Mouse (Mus musculus): ENCODE measurements around the gene Bhlhb9. TPM values are rescaled to one million over a fixed set of nuclear protein-coding genes. Genes with fewer than 3 reads are reported as not detected.
"Not testable (repeated sequence)": the region's sequence is repeated elsewhere in the genome, so short reads cannot be mapped to it uniquely, and the experiment has no call there.

The Bhlhb9 gene
- polyA plus RNA-seq, 1 experiment from 2014 or later = 107 TPM

DNA sequence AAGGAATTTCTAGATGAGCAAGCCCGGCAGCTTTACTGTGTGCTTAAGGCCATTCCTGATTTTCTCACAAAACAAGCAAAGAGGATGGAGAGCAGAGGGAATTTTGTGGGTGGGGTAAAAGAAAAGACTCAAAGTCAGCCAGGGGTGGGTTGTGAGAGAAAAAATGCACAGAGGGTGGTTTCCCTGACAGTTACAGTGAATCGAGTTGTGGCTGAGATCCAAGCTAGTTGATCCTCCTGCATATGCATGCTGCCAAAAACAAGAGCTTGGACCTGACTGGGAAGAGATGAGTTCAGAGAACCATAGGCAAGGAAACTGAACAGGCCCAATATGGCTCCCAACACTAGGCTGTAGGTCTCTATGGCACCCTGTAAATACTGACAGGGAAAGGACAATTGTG lies 40.5 kb downstream of the Bhlhb9 start:
- H3K4me3 ChIP-seq = 0 out of 2 replicates have a peak overlapping the region, but pooled peaks have one; percentile 58
- ATAC-seq (ENCODE audit: low FRiP score) = no peak
- H3K27ac ChIP-seq = peak overlapping the region; percentile 78; the same call in 1 of the 2 replicates

DNA sequence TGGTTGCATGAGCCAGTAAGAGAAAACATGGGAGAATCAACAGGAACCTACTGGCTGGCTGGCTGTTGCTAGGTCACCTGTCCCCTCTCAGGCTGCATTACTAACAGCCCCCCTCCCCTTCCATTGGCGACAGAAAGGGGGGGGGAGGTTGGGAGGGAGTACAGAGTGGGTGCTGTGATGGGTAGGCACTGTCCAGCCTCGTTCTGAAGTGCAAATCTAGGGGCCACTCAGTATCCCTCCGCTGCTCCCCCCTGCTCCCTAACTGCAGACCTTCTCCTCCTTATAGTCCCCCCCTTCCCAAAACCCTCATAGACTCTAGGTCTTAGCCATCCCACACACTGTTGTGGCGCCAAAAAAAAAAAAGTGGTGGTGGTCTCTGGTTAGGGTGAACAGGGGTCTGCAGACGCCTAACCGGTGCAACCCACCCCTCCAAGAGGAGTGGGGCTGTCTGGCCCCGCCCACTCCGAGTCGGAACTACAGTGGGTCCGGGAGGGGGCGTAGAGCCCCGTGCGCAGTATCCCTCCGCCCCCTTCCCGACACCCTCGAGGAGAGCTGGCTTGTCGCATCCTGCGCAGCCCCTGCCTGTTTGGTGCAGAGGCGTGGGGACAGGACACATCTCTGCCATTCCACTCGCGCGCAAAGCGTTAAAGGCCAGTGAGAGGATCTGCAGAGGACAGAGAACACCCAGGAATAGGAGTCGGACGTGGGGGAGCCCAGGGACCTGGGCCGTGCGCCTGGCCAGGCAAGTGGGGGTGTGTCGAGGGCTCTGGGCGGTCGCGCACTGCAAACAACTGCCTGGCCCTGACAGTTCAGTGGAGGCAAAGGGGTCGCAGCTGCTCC lies 41.3 kb downstream of the Bhlhb9 start, which contains the start of gene Gprasp2:
Gene Gprasp2 (plus strand): TSS at position 514 of the 840 bp plus-strand sequence.
- Histone ChIP-seq H3K4me2 (peak within 1 kb of the TSS; percentile 58), H3K4me3 (peak within 1 kb of the TSS; percentile 58), H3K36me3 (peaks cover 17% of the 10 kb centered on the region), H3K27ac (peak within 1 kb of the TSS; percentile 78), H3K9ac (peak within 1 kb of the TSS; percentile 85)
- peak; percentile 93 for ATAC-seq (ENCODE audit: low FRiP score)
- not testable (repeated sequence) for H3K9me3 ChIP-seq; H3K4me1 ChIP-seq (replicated peaks); H3K27me3 ChIP-seq
- 14% methylated on average over 27 of the region's 32 CpGs for WGBS

More for the DNA sequence above, 40.5 kb downstream of the Bhlhb9 start:
- Histone ChIP-seq H3K9me3 (no peaks in the 10 kb centered on the region), H3K4me1 (replicated peaks) (0 out of 2 replicates have a peak, but pooled peaks cover 6% of the 10 kb centered on the region), H3K9ac (no peak overlapping the region), H3K4me2 (peak overlapping the region; percentile 58; the same call in 1 of the 2 replicates), H3K27me3 (no peaks in the 10 kb centered on the region), H3K36me3 (peaks cover 12% of the 10 kb centered on the region)
- WGBS = 76% methylated on average over 2 of the region's 2 CpGs

DNA sequence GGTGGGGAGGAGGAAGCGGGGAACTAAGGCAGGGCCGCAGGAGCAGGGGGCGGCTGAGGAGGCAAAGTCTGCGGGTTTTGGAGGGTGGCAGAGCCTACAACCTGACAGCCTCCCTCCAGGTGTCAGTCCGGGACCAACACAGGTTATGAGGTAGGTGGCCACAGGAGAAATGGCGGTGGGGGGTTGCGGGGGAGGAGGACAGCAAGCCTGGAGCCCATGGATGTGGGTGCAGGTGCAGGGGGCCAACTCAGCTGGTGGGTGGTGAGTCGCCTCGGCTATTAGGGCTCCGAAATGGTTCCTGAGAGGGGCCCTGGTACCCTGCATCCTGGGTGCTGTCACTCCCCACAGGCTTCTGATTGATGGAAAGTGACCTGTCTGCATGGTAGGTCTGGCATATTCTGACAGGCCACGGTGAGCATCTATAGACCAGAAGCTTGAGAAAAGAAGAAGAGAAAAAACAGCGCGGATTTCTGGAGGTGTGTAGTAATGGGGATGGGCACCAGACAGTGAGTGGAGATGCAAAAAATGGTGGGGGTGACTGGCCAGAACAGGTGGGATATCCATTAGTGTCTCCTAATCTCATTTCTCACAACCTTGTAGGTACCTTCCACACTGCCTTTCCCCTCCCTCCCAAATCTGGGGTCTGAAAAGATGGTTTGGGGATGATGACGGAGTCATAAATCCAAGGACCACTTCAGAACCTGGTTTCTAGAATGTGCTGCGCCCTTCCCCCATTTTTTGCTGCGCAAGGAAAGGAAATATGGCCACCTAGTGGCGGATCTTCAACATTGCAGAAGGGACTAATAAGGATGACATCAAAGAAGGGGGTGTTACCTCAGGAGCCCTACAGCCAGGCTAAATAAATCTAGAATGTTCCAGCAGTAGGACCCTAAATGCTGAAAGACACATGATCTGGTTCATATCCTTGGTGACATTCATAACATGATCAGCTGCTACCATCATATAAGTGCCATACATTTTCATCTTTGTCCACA lies 42.3 kb downstream of the Bhlhb9 start:
- Histone ChIP-seq H3K9ac (peak overlapping the region; percentile 85), H3K4me3 (peak overlapping the region; percentile 58), H3K36me3 (peaks cover 17% of the 10 kb centered on the region), H3K27ac (peak overlapping the region; percentile 78), H3K4me2 (peak overlapping the region; percentile 58)
- ATAC-seq (ENCODE audit: low FRiP score) = peak; percentile 58
- not testable (repeated sequence) for H3K27me3 ChIP-seq; H3K9me3 ChIP-seq; H3K4me1 ChIP-seq (replicated peaks)
- 25% methylated on average over 16 of the region's 17 CpGs for WGBS

DNA sequence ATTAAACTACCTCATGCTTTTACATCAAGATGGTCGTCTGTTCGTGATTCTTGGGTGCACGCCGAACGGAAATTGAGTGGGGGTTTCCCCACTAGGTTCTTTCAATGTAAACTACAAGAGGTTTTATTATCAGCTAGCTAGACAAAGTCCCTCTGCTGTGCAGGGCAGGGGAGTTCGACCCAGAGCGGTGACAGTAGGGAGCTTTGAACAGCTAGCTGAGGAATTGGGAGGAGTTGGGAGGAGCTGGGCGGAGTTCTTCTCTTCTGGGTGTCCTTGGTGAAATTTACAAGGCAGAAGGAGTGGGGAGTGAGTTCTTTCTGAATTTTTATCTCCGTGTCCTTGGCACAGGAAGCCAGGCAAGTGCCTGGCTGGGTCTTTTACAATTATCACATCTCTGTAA lies 69.4 kb downstream of the Bhlhb9 start:
- H3K4me3 ChIP-seq; H3K4me2 ChIP-seq; H3K36me3 ChIP-seq; ATAC-seq (ENCODE audit: low FRiP score); H3K9ac ChIP-seq; H3K27me3 ChIP-seq; H3K9me3 ChIP-seq; H3K27ac ChIP-seq; H3K4me1 ChIP-seq (replicated peaks): not testable (repeated sequence)
- 81% methylated on average over 9 of the region's 9 CpGs for WGBS

DNA sequence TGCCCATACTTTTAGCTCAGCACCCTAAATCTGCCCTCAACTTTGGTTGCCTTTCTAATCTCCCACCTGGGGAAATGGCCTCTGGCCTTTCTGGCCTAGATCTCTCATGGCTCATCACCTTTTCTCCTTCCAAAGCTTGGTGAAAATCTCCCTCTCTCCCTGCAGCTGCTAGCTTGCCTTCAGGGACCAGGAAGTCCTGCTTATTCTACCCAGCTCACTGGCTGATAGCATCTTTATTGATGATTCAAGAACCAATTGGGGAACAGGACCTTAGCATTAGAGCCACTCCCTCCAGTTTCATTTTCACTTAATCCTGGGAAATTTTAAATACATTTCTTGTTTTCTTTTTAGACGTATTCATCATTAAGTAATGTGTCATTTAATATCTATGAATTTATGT lies 79.3 kb downstream of the Bhlhb9 start:
- no peaks in the 10 kb centered on the region for H3K36me3 ChIP-seq
- no peaks in the 10 kb centered on the region for H3K27me3 ChIP-seq
- H3K4me1 ChIP-seq (replicated peaks) = no peaks in the 10 kb centered on the region
- no peaks in the 10 kb centered on the region for H3K9me3 ChIP-seq
- no peak overlapping the region for H3K27ac ChIP-seq
- ATAC-seq (ENCODE audit: low FRiP score) = no peak
- H3K4me3 ChIP-seq = no peak overlapping the region
- H3K4me2 ChIP-seq = no peak overlapping the region
- H3K9ac ChIP-seq = no peak overlapping the region
- 90% methylated on average over 1 of the region's 1 CpGs for WGBS

DNA sequence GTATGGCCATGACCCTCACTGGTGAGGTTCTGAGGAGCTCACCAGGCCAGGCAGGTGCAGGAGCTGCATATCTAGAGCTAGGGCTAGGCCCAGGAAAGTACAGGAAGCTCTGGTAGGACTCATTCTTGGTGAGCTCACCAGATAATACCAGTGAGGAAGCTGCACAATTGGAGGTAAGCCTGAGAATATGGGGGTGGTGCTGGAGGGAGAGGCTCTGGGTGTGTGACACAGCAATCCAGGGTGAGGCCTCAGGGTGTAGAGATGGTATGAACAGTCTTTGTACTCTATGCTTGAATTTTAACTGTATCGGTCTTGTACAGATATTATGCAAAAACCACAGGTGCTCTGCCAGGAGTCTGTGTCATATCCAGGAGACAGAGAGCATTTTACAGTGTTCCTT lies 82.2 kb downstream of the Bhlhb9 start:
- Histone ChIP-seq H3K9me3 (no peaks in the 10 kb centered on the region), H3K36me3 (no peaks in the 10 kb centered on the region), H3K4me3 (no peak overlapping the region), H3K27ac (no peak overlapping the region), H3K4me2 (no peak overlapping the region), H3K9ac (no peak overlapping the region), H3K4me1 (replicated peaks) (no peaks in the 10 kb centered on the region), H3K27me3 (no peaks in the 10 kb centered on the region)
- no peak for ATAC-seq (ENCODE audit: low FRiP score)
- 100% methylated on average over 1 of the region's 1 CpGs for WGBS

DNA sequence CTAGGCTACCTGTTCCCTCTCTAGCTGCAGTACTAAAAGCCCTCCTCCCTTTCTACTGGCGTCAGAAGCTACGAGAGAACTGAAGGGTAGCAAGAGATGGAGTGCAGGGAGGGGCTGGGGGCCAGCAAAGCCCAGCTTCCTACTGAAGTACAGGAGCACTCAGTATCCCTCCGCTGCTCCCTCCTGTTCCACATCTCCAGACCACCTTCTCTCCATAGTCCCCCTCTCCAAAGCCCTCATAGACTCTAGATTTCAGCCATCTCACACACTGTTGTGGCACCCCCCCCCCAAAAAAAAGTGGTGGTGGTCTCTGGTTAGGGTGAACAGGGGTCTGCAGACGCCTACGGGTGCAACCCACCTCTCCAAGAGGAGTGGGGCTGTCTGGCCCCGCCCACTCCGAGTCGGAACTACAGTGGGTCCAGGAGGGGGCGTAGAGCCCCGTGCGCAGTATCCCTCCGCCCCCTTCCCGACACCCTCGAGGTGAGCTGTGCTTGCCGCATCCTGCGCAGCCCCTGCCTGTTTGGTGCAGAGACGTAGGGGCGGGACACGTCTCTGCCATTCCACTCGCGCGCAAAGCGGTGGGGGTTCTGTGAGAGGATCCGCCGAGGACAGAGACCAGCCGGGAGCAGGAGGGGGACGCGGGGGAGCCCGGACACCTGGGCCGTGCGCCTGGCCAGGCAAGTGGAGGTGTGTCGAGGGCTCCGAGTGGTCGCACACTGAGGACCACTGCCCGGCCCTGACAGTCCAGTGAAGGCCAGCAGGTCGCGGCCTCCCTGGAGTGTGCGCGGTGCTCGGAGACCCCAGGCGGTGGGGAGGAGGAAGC lies 88.2 kb downstream of the Bhlhb9 start:
- ATAC-seq (ENCODE audit: low FRiP score) = peak; percentile 99
- Histone ChIP-seq H3K4me2 (peak overlapping the region; percentile 57), H3K4me3 (peak overlapping the region; percentile 66), H3K9me3 (no peaks in the 10 kb centered on the region), H3K27ac (peak overlapping the region; percentile 90), H3K36me3 (peaks cover 24% of the 10 kb centered on the region), H3K27me3 (no peaks in the 10 kb centered on the region), H3K9ac (peak overlapping the region; percentile 88), H3K4me1 (replicated peaks) (0 out of 2 replicates have a peak, but pooled peaks cover 5% of the 10 kb centered on the region)
- 31% methylated on average over 40 of the region's 41 CpGs for WGBS

DNA sequence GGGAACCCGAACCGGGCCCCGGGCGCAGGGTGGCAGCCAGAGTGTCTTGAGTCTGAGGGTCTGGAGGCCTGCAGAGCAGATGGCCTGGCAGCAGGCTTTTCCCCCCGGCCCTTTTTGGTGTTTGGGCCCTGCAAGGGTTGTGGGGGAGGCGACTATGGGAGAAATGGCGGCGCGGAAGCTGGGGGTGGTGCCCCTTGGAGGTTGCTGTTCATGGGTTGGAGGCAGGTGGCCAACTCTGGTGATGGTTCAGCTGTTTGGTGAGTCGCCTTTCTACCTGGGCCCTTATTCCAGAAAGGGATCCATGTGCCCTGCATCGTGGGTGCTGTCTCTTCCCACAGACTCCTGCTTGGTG lies 88.8 kb downstream of the Bhlhb9 start:
- WGBS = 28% methylated on average over 11 of the region's 11 CpGs
- peak overlapping the region; percentile 88 for H3K9ac ChIP-seq
- 0 out of 2 replicates have a peak, but pooled peaks cover 5% of the 10 kb centered on the region for H3K4me1 ChIP-seq (replicated peaks)
- no peaks in the 10 kb centered on the region for H3K27me3 ChIP-seq
- peak overlapping the region; percentile 90 for H3K27ac ChIP-seq
- ATAC-seq (ENCODE audit: low FRiP score) = peak; percentile 49
- no peaks in the 10 kb centered on the region for H3K9me3 ChIP-seq
- peaks cover 24% of the 10 kb centered on the region for H3K36me3 ChIP-seq
- H3K4me2 ChIP-seq = peak overlapping the region; percentile 57
- H3K4me3 ChIP-seq = peak overlapping the region; percentile 66

DNA sequence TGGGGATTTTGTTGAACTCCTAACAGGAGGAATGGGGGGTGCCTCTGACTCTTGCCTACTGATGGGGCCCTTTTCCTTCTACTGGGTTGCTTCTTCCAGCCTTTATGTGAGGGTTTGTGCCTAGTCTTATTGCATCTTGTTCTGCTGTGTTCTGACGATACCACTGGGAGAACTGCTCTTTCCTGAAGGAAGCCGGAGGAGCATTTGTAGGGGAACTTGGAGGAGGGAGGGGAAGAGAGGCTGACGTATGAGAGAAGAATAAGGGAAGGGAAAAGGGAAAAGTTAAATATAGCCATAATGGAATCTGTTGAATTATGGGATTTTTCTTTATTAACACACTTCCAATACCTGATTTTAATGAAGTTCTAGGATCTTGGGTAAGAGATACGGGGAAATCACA lies 119.2 kb downstream of the Bhlhb9 start:
- Histone ChIP-seq H3K4me3 (no peak overlapping the region), H3K9ac (no peak overlapping the region), H3K36me3 (no peaks in the 10 kb centered on the region), H3K27me3 (no peaks in the 10 kb centered on the region), H3K9me3 (no peaks in the 10 kb centered on the region), H3K27ac (peak overlapping the region; percentile 55), H3K4me2 (no peak overlapping the region), H3K4me1 (replicated peaks) (0 out of 2 replicates have a peak, but pooled peaks cover 3% of the 10 kb centered on the region)
- ATAC-seq (ENCODE audit: low FRiP score) = no peak
- WGBS = 74% methylated on average over 4 of the region's 4 CpGs

DNA sequence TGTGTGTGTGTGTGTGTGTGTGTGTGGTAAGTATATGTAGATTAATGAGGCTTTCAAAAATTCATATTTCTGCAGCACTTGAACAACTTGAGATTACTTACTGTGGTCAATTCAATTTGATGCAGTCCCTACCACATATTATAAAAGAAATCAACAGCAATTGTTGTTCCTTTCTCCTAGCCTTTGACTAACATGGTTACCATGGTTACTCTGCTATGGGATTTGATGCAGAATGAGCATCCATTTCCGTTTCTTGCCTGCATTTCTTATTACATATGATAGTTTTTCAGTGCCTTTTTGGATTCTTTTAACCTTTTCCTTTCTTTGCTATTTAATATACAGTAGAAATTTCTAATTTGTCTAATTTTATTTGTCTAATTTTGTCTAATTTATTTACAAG lies 119.7 kb downstream of the Bhlhb9 start:
- H3K9me3 ChIP-seq = no peaks in the 10 kb centered on the region
- no peaks in the 10 kb centered on the region for H3K27me3 ChIP-seq
- ATAC-seq (ENCODE audit: low FRiP score) = no peak
- peak overlapping the region; percentile 48; the same call in 1 of the 2 replicates for H3K27ac ChIP-seq
- H3K4me1 ChIP-seq (replicated peaks) = 0 out of 2 replicates have a peak, but pooled peaks cover 3% of the 10 kb centered on the region
- H3K4me3 ChIP-seq = no peak overlapping the region
- WGBS = 31% methylated on average over 1 of the region's 1 CpGs
- H3K4me2 ChIP-seq = no peak overlapping the region
- H3K36me3 ChIP-seq = no peaks in the 10 kb centered on the region
- no peak overlapping the region for H3K9ac ChIP-seq

DNA sequence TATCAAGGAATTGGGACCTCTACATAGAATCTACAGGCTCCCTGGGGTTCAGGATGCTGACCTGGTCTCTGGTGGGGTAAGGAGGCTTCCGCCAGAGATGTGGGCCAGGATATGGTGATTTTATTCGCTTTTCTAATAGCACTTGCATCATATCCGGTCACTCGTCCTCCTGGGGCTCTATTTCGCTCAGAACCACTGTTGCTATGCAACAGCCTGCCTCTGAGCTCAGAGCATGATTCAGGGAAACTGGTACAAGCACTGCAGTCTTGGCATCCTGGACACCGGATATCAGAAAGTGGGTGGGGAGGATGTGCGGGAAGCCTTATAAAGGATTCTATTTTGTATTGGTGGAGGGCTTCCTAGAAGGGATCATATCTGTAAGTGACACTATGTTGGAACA lies 124.8 kb downstream of the Bhlhb9 start:
- no peak overlapping the region for H3K4me3 ChIP-seq
- H3K27ac ChIP-seq = no peak overlapping the region
- H3K4me1 ChIP-seq (replicated peaks) = no peaks in the 10 kb centered on the region
- H3K4me2 ChIP-seq = no peak overlapping the region
- H3K36me3 ChIP-seq = no peaks in the 10 kb centered on the region
- ATAC-seq (ENCODE audit: low FRiP score) = no peak; the same call in 1 of the 2 replicates
- H3K9ac ChIP-seq = no peak overlapping the region
- H3K9me3 ChIP-seq = no peaks in the 10 kb centered on the region
- 75% methylated on average over 7 of the region's 7 CpGs for WGBS
- H3K27me3 ChIP-seq = no peaks in the 10 kb centered on the region

Data from hindbrain, embryonic 13.5 days (tissue).